Mouse (Mus musculus) liver, embryonic 14 days (tissue): Measurements from ENCODE around the gene Ifi213. TPM values are rescaled to one million over a fixed set of nuclear protein-coding genes. Genes with fewer than 3 reads are reported as not detected.

Experiments used
- polyA plus RNA-seq: library from polyadenylated mRNA; depleted of rRNA; stranded (reverse); fragments of >200 nt; gene quantifications from 2 replicates; pipeline ENCODE4 v1.2.3, GENCODE M21; 2012; rRNA removed

Ifi213 gene
- polyA plus RNA-seq: 0.15 and 0.21 TPM in 2 replicates

GRCm38 (mm10) chr1:173598838-173599494 is at the start of gene Ifi213:
Gene Ifi213, minus strand, starts transcription at chr1:173599274.

GRCm38 (mm10) chr1:173630622-173631021 is 31.5 kb upstream of the Ifi213 start, which contains the start of gene Ifi209:
Gene Ifi209, plus strand, starts transcription at chr1:173630917.

GRCm38 (mm10) chr1:173535791-173536190 is 63.3 kb downstream of the Ifi213 start, which contains the start of gene Ifi214:
Gene Ifi214, minus strand, starts transcription at chr1:173535957.

Other genes with a start within 250 kb of the Ifi213 start
- gene Aim2, start 248.4 kb downstream of the Ifi213 start, polyA plus RNA-seq: 5.1 and 5.7 TPM in 2 replicates
- gene Cadm3, start 231.6 kb downstream of the Ifi213 start, polyA plus RNA-seq: 0.29 and 0.35 TPM in 2 replicates
- 0.16 and 0.20 TPM in 2 replicates for gene Ifi206, start 108.2 kb downstream of the Ifi213 start, polyA plus RNA-seq
- 0.02 TPM in 1 of 2 replicates, not detected in the other for gene Ifi214, start 63.3 kb downstream of the Ifi213 start, polyA plus RNA-seq
- 0.23 and 0.48 TPM in 2 replicates for gene Ifi209, start 31.6 kb upstream of the Ifi213 start, polyA plus RNA-seq
- gene Ifi208, start 74.4 kb upstream of the Ifi213 start, polyA plus RNA-seq: 0.02 TPM in 1 of 2 replicates, not detected in the other
- gene Ifi207, start 142.5 kb upstream of the Ifi213 start, polyA plus RNA-seq: 2.0 and 3.1 TPM in 2 replicates
- gene Ifi204, start 167.7 kb upstream of the Ifi213 start, polyA plus RNA-seq: 2.7 and 3.9 TPM in 2 replicates